Mouse (Mus musculus) hindbrain, embryonic 11.5 days (tissue): ENCODE measurements around the gene Fam126b. TPM values are rescaled to one million over a fixed set of nuclear protein-coding genes. Genes with fewer than 3 reads are reported as not detected.
"Not testable (repeated sequence)": the region's sequence is repeated elsewhere in the genome, so short reads cannot be mapped to it uniquely, and the experiment has no call there.

Source experiments
- ATAC-seq: fragments of 200-750 bp; cut with Nextera tagmentation; 2 replicates; pipeline ENCODE4 v1.8.0; 2017; ENCODE audit warnings: mild to moderate bottlenecking, moderate TSS enrichment, moderate library complexity; ENCODE audit not compliant: low FRiP score
- DNase-seq: peaks from one replicate; pipeline ENCODE4 v3.0.0-alpha.2; 2015; ENCODE audit warnings: low spot score
- H3K27ac ChIP-seq: fragments of 300-500 bp; sonication (generic); 2 replicates; pipeline ENCODE4 v1.5.1; 2014; ENCODE audit warnings: mild to moderate bottlenecking, low read depth, low read length
- H3K27me3 ChIP-seq: fragments of 300-500 bp; sonication (generic); 2 replicates; pipeline ENCODE4 v1.6.1; 2014; ENCODE audit warnings: mild to moderate bottlenecking, low read length, moderate library complexity, mixed read lengths; ENCODE audit not compliant: control insufficient read depth, insufficient read depth
- H3K36me3 ChIP-seq: fragments of 300-500 bp; sonication (generic); 2 replicates; pipeline ENCODE4 v1.6.1; 2014; ENCODE audit warnings: mild to moderate bottlenecking, low read length, moderate library complexity, mixed read lengths; ENCODE audit not compliant: control insufficient read depth, insufficient read depth
- H3K4me1 ChIP-seq: fragments of 300-500 bp; sonication (generic); replicated peaks from 2 replicates; pipeline ENCODE4 v1.6.1; 2014; ENCODE audit warnings: low read length, mixed read lengths; ENCODE audit not compliant: control insufficient read depth, insufficient read depth
- H3K4me2 ChIP-seq: fragments of 300-500 bp; sonication (generic); replicated peaks from 2 replicates; pipeline ENCODE4 v1.6.1; 2014; ENCODE audit warnings: mild to moderate bottlenecking, low read depth, low read length
- H3K4me3 ChIP-seq: fragments of 300-500 bp; sonication (generic); 2 replicates; pipeline ENCODE4 v1.5.1; 2014; ENCODE audit warnings: low read depth, low read length
- H3K9ac ChIP-seq: fragments of 300-500 bp; sonication (generic); 2 replicates; pipeline ENCODE4 v1.6.1; 2014; ENCODE audit warnings: low read depth, low read length
- H3K9me3 ChIP-seq: fragments of 300-500 bp; sonication (generic); 2 replicates; pipeline ENCODE4 v1.6.1; 2016; ENCODE audit warnings: low read length; ENCODE audit not compliant: control insufficient read depth
- WGBS: fragments of 180-500 bp; shearing (Covaris S2); extraction: QIAGEN DNeasy Blood & Tissue Kit; methylation state at CpG from one replicate; pipeline ENCODE4 v1.1.7; 2014; 5-methylcytosine and 5-hydroxymethylcytosine counted together
- polyA plus RNA-seq: library from polyadenylated mRNA; unstranded; fragments of >200 nt; fragmentation: Nextera tagmentation; extraction: Ambion mirVana; gene quantifications from 2 replicates; pipeline ENCODE4 v1.2.1, GENCODE M21; 2014

Fam126b gene
- polyA plus RNA-seq: 8.5 and 9.1 TPM in 2 replicates

- ATAC-seq (peak; percentile 98), DNase-seq (peak; percentile 91)
- Histone ChIP-seq H3K4me3 (peak within 1 kb of the TSS; percentile 82), H3K9ac (peak within 1 kb of the TSS; percentile 81), H3K36me3 (no peaks in the 10 kb centered on the region), H3K9me3 (no peaks in the 10 kb centered on the region), H3K27ac (0 out of 2 replicates have a peak within 1 kb of the TSS, but pooled peaks have one; percentile 10), H3K4me1 (no peaks in the 10 kb centered on the region), H3K27me3 (no peaks in the 10 kb centered on the region), H3K4me2 (peak within 1 kb of the TSS; percentile 71)
- under 1% methylated on average over 36 of the region's 41 CpGs for WGBS
Measured at GRCm38 (mm10) chr1:58586171-58586997, at the start of gene Fam126b, which contains the start of gene Ndufb3. Gene Fam126b (minus strand): TSS chr1:58586323. Gene Ndufb3 (plus strand): TSS chr1:58586384.

GRCm38 (mm10) chr1:58628847-58629246 is 42.7 kb upstream of the Fam126b start:
- H3K4me1 ChIP-seq, H3K27me3 ChIP-seq, H3K27ac ChIP-seq, H3K9me3 ChIP-seq, H3K36me3 ChIP-seq, DNase-seq, ATAC-seq, H3K4me2 ChIP-seq, H3K4me3 ChIP-seq, H3K9ac ChIP-seq: not testable (repeated sequence)
- 88% methylated on average over 1 of the region's 2 CpGs for WGBS

GRCm38 (mm10) chr1:58621996-58622748 is 36.0 kb upstream of the Fam126b start:
- Histone ChIP-seq H3K4me1 (no peaks in the 10 kb centered on the region), H3K27me3 (no peaks in the 10 kb centered on the region), H3K4me2 (no peak overlapping the region), H3K36me3 (no peaks in the 10 kb centered on the region), H3K9me3 (no peaks in the 10 kb centered on the region), H3K9ac (no peak overlapping the region), H3K4me3 (no peak overlapping the region), H3K27ac (no peak overlapping the region)
- WGBS: 75% methylated on average over 7 of the region's 7 CpGs
- no peak for DNase-seq
- ATAC-seq: no peak

GRCm38 (mm10) chr1:58621251-58621650 is 35.1 kb upstream of the Fam126b start:
- Histone ChIP-seq H3K9me3 (no peaks in the 10 kb centered on the region), H3K27ac (no peak overlapping the region), H3K36me3 (no peaks in the 10 kb centered on the region), H3K4me2 (no peak overlapping the region), H3K4me3 (no peak overlapping the region), H3K4me1 (no peaks in the 10 kb centered on the region), H3K27me3 (no peaks in the 10 kb centered on the region), H3K9ac (no peak overlapping the region)
- DNase-seq (no peak), ATAC-seq (no peak)
- 86% methylated on average over 3 of the region's 3 CpGs for WGBS

- Histone ChIP-seq H3K9me3 (no peaks in the 10 kb centered on the region), H3K4me2 (no peak overlapping the region), H3K4me3 (no peak overlapping the region), H3K4me1 (no peaks in the 10 kb centered on the region), H3K9ac (no peak overlapping the region), H3K27ac (no peak overlapping the region), H3K36me3 (no peaks in the 10 kb centered on the region), H3K27me3 (no peaks in the 10 kb centered on the region)
- ATAC-seq (no peak), DNase-seq (no peak)
- WGBS: 86% methylated on average over 2 of the region's 2 CpGs
Measured at GRCm38 (mm10) chr1:58618766-58619165, 32.6 kb upstream of the Fam126b start.

- no peak for ATAC-seq
- no peak overlapping the region for H3K27ac ChIP-seq
- WGBS: 81% methylated on average over 6 of the region's 6 CpGs
Measured at GRCm38 (mm10) chr1:58617978-58618668, 32.0 kb upstream of the Fam126b start.

GRCm38 (mm10) chr1:58617076-58617475 is 31.0 kb upstream of the Fam126b start:
- Histone ChIP-seq H3K9me3 (no peaks in the 10 kb centered on the region), H3K27me3 (no peaks in the 10 kb centered on the region), H3K4me1 (no peaks in the 10 kb centered on the region), H3K27ac (no peak overlapping the region), H3K9ac (no peak overlapping the region), H3K36me3 (no peaks in the 10 kb centered on the region), H3K4me3 (no peak overlapping the region), H3K4me2 (no peak overlapping the region)
- 68% methylated on average over 5 of the region's 5 CpGs for WGBS
- ATAC-seq (no peak), DNase-seq (no peak)

More at GRCm38 (mm10) chr1:58617978-58618668, 32.0 kb upstream of the Fam126b start:
- H3K4me2 ChIP-seq: no peak overlapping the region
- no peak for DNase-seq
- no peaks in the 10 kb centered on the region for H3K4me1 ChIP-seq
- no peak overlapping the region for H3K9ac ChIP-seq
- H3K27me3 ChIP-seq: no peaks in the 10 kb centered on the region
- H3K4me3 ChIP-seq: no peak overlapping the region
- H3K9me3 ChIP-seq: no peaks in the 10 kb centered on the region
- H3K36me3 ChIP-seq: no peaks in the 10 kb centered on the region

- ATAC-seq (no peak), DNase-seq (no peak)
- no peak overlapping the region for H3K9ac ChIP-seq
- no peak overlapping the region for H3K4me3 ChIP-seq
- H3K4me1 ChIP-seq: no peaks in the 10 kb centered on the region
- no peak overlapping the region for H3K27ac ChIP-seq
- H3K27me3 ChIP-seq: no peaks in the 10 kb centered on the region
- no peaks in the 10 kb centered on the region for H3K36me3 ChIP-seq
- H3K4me2 ChIP-seq: no peak overlapping the region
- H3K9me3 ChIP-seq: no peaks in the 10 kb centered on the region
- WGBS: 71% methylated on average over 3 of the region's 3 CpGs
Measured at GRCm38 (mm10) chr1:58616176-58616575, 30.1 kb upstream of the Fam126b start.
